Comparison of ENCODE assay signal across 9 mouse cellular contexts in the genomic region with DNA sequence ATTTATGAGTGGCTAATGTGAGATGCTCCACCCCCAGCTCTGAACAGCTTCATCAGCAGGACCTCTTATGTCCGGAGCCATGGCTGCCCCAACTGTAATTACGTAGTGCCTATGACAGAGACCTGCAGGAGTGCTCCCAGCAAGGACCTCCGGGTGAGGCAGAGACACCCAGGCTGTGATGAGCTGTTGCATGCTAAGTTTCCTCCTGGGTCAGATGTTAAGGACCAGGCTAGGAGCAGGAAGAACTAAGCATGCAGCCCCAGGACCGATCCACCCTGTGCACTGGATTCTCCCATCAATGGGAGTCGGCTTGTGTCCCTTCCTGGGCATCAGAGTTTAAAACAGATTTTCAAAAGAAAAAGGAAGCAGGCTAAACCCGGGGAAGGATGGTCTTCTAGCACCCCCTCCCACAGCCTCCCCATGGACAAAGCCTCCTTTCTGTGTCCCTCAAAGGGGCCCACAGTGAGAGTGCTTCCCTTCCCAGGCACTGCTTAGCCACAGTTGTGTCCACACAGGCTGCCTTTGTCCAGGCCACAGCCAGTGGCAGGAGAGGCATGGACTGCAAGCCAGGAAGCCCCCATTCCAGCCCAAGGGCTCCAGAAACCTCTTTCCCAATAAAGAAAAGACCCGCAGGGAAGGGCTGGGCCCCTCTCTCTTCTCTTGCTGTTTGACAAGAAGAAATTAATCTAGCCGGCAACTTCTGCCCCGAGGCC. TPM values are rescaled to one million over a fixed set of nuclear protein-coding genes. Genes with fewer than 3 reads are reported as not detected.
DNase-seq lines count a peak whose midpoint lies in the region; ATAC-seq and TF ChIP-seq lines count a peak whose summit lies in the region.
"Had no signal": no experiment of that assay in that cellular context is flagged by ENCODE, and none has a peak within 500 bp of the region (broad histone marks: within the 10 kb centered on the region; RNA-seq: fewer than 3 reads in every experiment).

No protein-coding gene starts in this region.

- no peaks in the 10 kb centered on the region for H3K9me3 ChIP-seq in heart, embryonic 13.5 days
- H3K9me3 ChIP-seq in embryonic facial prominence, embryonic 11.5 days (replicated peaks; ENCODE audit: control insufficient read depth, low read length): no peaks in the 10 kb centered on the region
- H3K9me3 ChIP-seq in intestine, postnatal 0 days (ENCODE audit: control insufficient read depth): no peaks in the 10 kb centered on the region
- no peaks in the 10 kb centered on the region for H3K9me3 ChIP-seq in neural tube, embryonic 12.5 days
- H3K9me3 ChIP-seq: G1E had no signal

- H3K27ac ChIP-seq in heart, embryonic 13.5 days (replicated peaks): no peak overlapping the region
- H3K27ac ChIP-seq in embryonic facial prominence, embryonic 11.5 days (replicated peaks; ENCODE audit: low read depth, low read length): no peak overlapping the region
- H3K27ac ChIP-seq in intestine, postnatal 0 days (ENCODE audit: low read depth, low read length): peak overlapping the region; percentile 28; the same call in 1 of the 2 replicates
- H3K27ac ChIP-seq in neural tube, embryonic 12.5 days: no peak overlapping the region

- no peak for ATAC-seq in heart, embryonic 13.5 days (ENCODE audit: extremely low read depth, insufficient number of reproducible peaks, low FRiP score, low TSS enrichment)
- ATAC-seq in embryonic facial prominence, embryonic 11.5 days (replicated peaks; ENCODE audit: insufficient number of reproducible peaks, low FRiP score, low TSS enrichment, low read depth): peak; percentile 69
- no peak for ATAC-seq in intestine, postnatal 0 days
- peak; percentile 65 for ATAC-seq in neural tube, embryonic 12.5 days (ENCODE audit: low FRiP score, low read depth)
- ATAC-seq in cerebellum, adult (ENCODE audit: insufficient number of reproducible peaks, low FRiP score, low TSS enrichment): no peak

- TF ChIP-seq CTCF in intestine, postnatal 0 days (IDR thresholded peaks at IDR 0.05; ENCODE audit: low read depth): no peak

- no peak for DNase-seq in heart, postnatal 36 days
- peak; percentile 53 for DNase-seq in embryonic facial prominence, embryonic 11.5 days (ENCODE audit: low spot score)
- DNase-seq in adrenal gland, postnatal 36 days: no peak
- DNase-seq in kidney, postnatal 36 days: no peak

- peaks cover 17% of the 10 kb centered on the region for H3K36me3 ChIP-seq in heart, embryonic 13.5 days
- no peaks in the 10 kb centered on the region for H3K36me3 ChIP-seq in embryonic facial prominence, embryonic 11.5 days (replicated peaks; ENCODE audit: control insufficient read depth, insufficient read depth, low read depth, low read length)
- H3K36me3 ChIP-seq in intestine, postnatal 0 days (ENCODE audit: control insufficient read depth, insufficient read depth): no peaks in the 10 kb centered on the region
- H3K36me3 ChIP-seq in neural tube, embryonic 12.5 days: no peaks in the 10 kb centered on the region
- H3K36me3 ChIP-seq: G1E had no signal

- 65% methylated on average over 9 of the region's 9 CpGs for WGBS in heart, embryonic 13.5 days
- 25% methylated on average over 9 of the region's 9 CpGs for WGBS in embryonic facial prominence, embryonic 11.5 days
- 59% methylated on average over 9 of the region's 9 CpGs for WGBS in intestine, postnatal 0 days
- 26% methylated on average over 9 of the region's 9 CpGs for WGBS in neural tube, embryonic 12.5 days

- no peak overlapping the region for H3K4me2 ChIP-seq in heart, embryonic 13.5 days
- no peak overlapping the region for H3K4me2 ChIP-seq in embryonic facial prominence, embryonic 11.5 days (ENCODE audit: low read depth, low read length)
- H3K4me2 ChIP-seq in intestine, postnatal 0 days (replicated peaks; ENCODE audit: low read depth): no peak overlapping the region
- H3K4me2 ChIP-seq in neural tube, embryonic 12.5 days (replicated peaks): no peak overlapping the region; the same call in 1 of the 2 replicates

- peaks cover 34% of the 10 kb centered on the region for H3K4me1 ChIP-seq in heart, embryonic 13.5 days
- peaks cover 5% of the 10 kb centered on the region for H3K4me1 ChIP-seq in embryonic facial prominence, embryonic 11.5 days (ENCODE audit: control insufficient read depth, insufficient read depth, low read length)
- H3K4me1 ChIP-seq in intestine, postnatal 0 days (replicated peaks; ENCODE audit: control insufficient read depth, insufficient read depth, low read length): peaks cover 15% of the 10 kb centered on the region
- peaks cover 30% of the 10 kb centered on the region for H3K4me1 ChIP-seq in neural tube, embryonic 12.5 days

- H3K4me3 ChIP-seq in heart, embryonic 13.5 days: no peak overlapping the region
- no peak overlapping the region for H3K4me3 ChIP-seq in embryonic facial prominence, embryonic 11.5 days (ENCODE audit: low read depth, low read length)
- H3K4me3 ChIP-seq in intestine, postnatal 0 days (ENCODE audit: low read depth, low read length): no peak overlapping the region
- no peak overlapping the region for H3K4me3 ChIP-seq in neural tube, embryonic 12.5 days

- H3K9ac ChIP-seq in heart, embryonic 13.5 days: 0 out of 2 replicates have a peak overlapping the region, but pooled peaks have one; percentile 8
- H3K9ac ChIP-seq in embryonic facial prominence, embryonic 11.5 days (replicated peaks; ENCODE audit: low read length): peak overlapping the region; percentile 22
- no peak overlapping the region for H3K9ac ChIP-seq in intestine, postnatal 0 days (ENCODE audit: low read depth, low read length)
- H3K9ac ChIP-seq in neural tube, embryonic 12.5 days: no peak overlapping the region

- intact Hi-C loops in heart, postnatal 36 days (cut with DNase I): no loop called here

- H3K27me3 ChIP-seq in heart, embryonic 13.5 days (replicated peaks): no peaks in the 10 kb centered on the region
- no peaks in the 10 kb centered on the region for H3K27me3 ChIP-seq in embryonic facial prominence, embryonic 11.5 days (ENCODE audit: control insufficient read depth, insufficient read depth, low read length)
- no peaks in the 10 kb centered on the region for H3K27me3 ChIP-seq in intestine, postnatal 0 days (replicated peaks; ENCODE audit: control insufficient read depth, insufficient read depth, low read length)
- H3K27me3 ChIP-seq in neural tube, embryonic 12.5 days (replicated peaks): no peaks in the 10 kb centered on the region

RNA-seq across cellular contexts. Expression of gene Rasa3, which starts 54.2 kb away (rescaled TPM):
- 23.4 and 24.4 TPM in 2 replicates for polyA plus RNA-seq in heart, embryonic 13.5 days (2015; fragmentation: Nextera tagmentation; extraction: Ambion mirVana)
- 10 to 100 TPM; 18.0 to 21.1 TPM for total RNA-seq in heart, postnatal 36 days (2021)
- 20.7 and 21.8 TPM in 2 replicates for polyA plus RNA-seq in embryonic facial prominence, embryonic 11.5 days (2014; fragmentation: Nextera tagmentation; extraction: Ambion mirVana)
- polyA plus RNA-seq in intestine, postnatal 0 days (2015; fragmentation: Nextera tagmentation; extraction: Ambion mirVana): 9.8 and 9.9 TPM in 2 replicates
- 29.1 and 30.4 TPM in 2 replicates for polyA plus RNA-seq in neural tube, embryonic 12.5 days (2016; fragmentation: Nextera tagmentation; extraction: Ambion mirVana)
- 10 to 100 TPM; 34.5 to 64.0 TPM for total RNA-seq in adrenal gland, postnatal 36 days (2021)

Comparison
In these comparisons a context has a peak if more than half of its experiments do, and no peak if none do; other contexts are left out.
1. ATAC-seq: peak in embryonic facial prominence, embryonic 11.5 days (single experiment) and neural tube, embryonic 12.5 days (single experiment); none in heart, embryonic 13.5 days (single experiment), intestine, postnatal 0 days (single experiment) and cerebellum, adult (single experiment).
2. H3K9ac ChIP-seq: peak in heart, embryonic 13.5 days (single experiment) and embryonic facial prominence, embryonic 11.5 days (single experiment); none in intestine, postnatal 0 days (single experiment) and neural tube, embryonic 12.5 days (single experiment).